Mouse (Mus musculus): ENCODE data around the gene Olfr214. TPM values are rescaled to one million over a fixed set of nuclear protein-coding genes. Genes with fewer than 3 reads are reported as not detected.
"Not testable (repeated sequence)": the region's sequence is repeated elsewhere in the genome, so short reads cannot be mapped to it uniquely, and the experiment has no call there.

Gene Olfr214
- total and polyA plus RNA-seq, 3 experiments: not detected

DNA sequence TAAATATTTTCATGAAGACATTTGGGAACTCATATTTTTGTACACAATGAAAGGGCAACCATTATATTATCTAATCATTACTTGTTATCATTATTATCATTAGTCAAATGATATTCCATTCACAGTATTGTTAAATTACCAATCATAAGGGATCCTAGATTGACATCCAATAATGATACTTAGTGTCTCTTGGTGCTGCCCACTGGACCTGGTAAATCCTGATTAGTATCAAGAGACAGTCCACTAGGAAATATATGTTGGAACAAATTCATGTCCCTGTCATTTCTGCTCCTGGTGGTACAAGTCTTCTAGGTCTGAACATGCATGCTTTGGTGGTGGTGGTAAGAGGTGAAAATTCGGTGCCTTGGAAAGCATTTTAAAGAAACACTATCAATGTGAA, 15.9 kb upstream of the Olfr214 start, which contains the start of gene Olfr213:
TSS of gene Olfr213 (plus strand) at position 301 of the 400 bp plus-strand sequence.
- H3K36me3 ChIP-seq (replicated peaks in 1 of 2; ENCODE audit: control insufficient read depth in 1 of 2, insufficient read depth in 1 of 2, low read length in 1 of 2): no peaks in the 10 kb centered on the region
- no peaks in the 10 kb centered on the region for H3K4me1 ChIP-seq (ENCODE audit: control insufficient read depth in 1 of 2, insufficient read depth in 2 of 2)
- no peaks in the 10 kb centered on the region for H3K79me2 ChIP-seq (replicated peaks; ENCODE audit: control insufficient read depth, extremely low read depth, insufficient read depth, poor library complexity, severe bottlenecking)
- H3K9ac ChIP-seq (ENCODE audit: insufficient read depth, low read depth): no peak within 1 kb of the TSS
- H3K9me3 ChIP-seq (replicated peaks; ENCODE audit: low read length): no peaks in the 10 kb centered on the region
- H3K4me2 ChIP-seq (ENCODE audit: insufficient read depth, low read depth, poor library complexity, severe bottlenecking): no peak within 1 kb of the TSS
- no peak for TF ChIP-seq TCF12 (IDR thresholded peaks at IDR 0.05; ENCODE audit: low read depth, low read length)
- TF ChIP-seq ETS1 (conservative IDR thresholded peaks at IDR 0.05; ENCODE audit: low read depth, low read length): no peak
- TF ChIP-seq RAD21 (IDR thresholded peaks at IDR 0.05; ENCODE audit: low read depth, low read length): no peak
- no peak for TF ChIP-seq MXI1 (IDR thresholded peaks at IDR 0.05; ENCODE audit: low read depth, low read length)
- no peak for TF ChIP-seq NRF1 (IDR thresholded peaks at IDR 0.05; ENCODE audit: low read depth, low read length)
- no peak for TF ChIP-seq NELFE (IDR thresholded peaks at IDR 0.05; ENCODE audit: low read depth, low read length)
- TF ChIP-seq CHD2 (IDR thresholded peaks at IDR 0.05; ENCODE audit: low read length): no peak
- no peak for TF ChIP-seq KAT2A (IDR thresholded peaks at IDR 0.05; ENCODE audit: insufficient replicate concordance, low read length)
- no peak for TF ChIP-seq MYC (IDR thresholded peaks at IDR 0.05; ENCODE audit: low read depth, low read length)
- no peak for TF ChIP-seq ZMIZ1 (IDR thresholded peaks at IDR 0.05; ENCODE audit: low read depth, low read length)
- TF ChIP-seq SMC3 (IDR thresholded peaks at IDR 0.05; ENCODE audit: low read depth, low read length): no peak
- no peak for TF ChIP-seq USF2 (conservative IDR thresholded peaks at IDR 0.05; ENCODE audit: low read depth, low read length)
- TF ChIP-seq MAFK (IDR thresholded peaks at IDR 0.05; ENCODE audit: insufficient replicate concordance, low read length): no peak
- no peak for TF ChIP-seq POLR2AphosphoS2 (IDR thresholded peaks at IDR 0.05; ENCODE audit: low read depth, low read length)
- TF ChIP-seq USF1 (IDR thresholded peaks at IDR 0.05; ENCODE audit: low read depth, low read length): no peak
- in situ Hi-C loops (cut with MboI; ENCODE audit: low pct_ligation_motif_present, low pct_unique_long_range_greater_than_20kb, low sequenced_read_pairs): no loop called here
- dilution Hi-C loops (cut with MboI; ENCODE audit: extremely low pct_ligation_motif_present, extremely low pct_unique_long_range_greater_than_20kb, low sequenced_read_pairs): no loop called here
- no peak for DNase-seq (ENCODE audit: extremely low read depth)
- peaks cover under 1% of the 10 kb centered on the region for H3K27me3 ChIP-seq (replicated peaks)
- no peak within 1 kb of the TSS for H3K4me3 ChIP-seq (replicated peaks in 1 of 3; ENCODE audit: low read depth in 2 of 3, low read length in 2 of 3, poor library complexity in 1 of 3)
- H3K27ac ChIP-seq (ENCODE audit: insufficient read depth, low read depth): no peak within 1 kb of the TSS

DNA sequence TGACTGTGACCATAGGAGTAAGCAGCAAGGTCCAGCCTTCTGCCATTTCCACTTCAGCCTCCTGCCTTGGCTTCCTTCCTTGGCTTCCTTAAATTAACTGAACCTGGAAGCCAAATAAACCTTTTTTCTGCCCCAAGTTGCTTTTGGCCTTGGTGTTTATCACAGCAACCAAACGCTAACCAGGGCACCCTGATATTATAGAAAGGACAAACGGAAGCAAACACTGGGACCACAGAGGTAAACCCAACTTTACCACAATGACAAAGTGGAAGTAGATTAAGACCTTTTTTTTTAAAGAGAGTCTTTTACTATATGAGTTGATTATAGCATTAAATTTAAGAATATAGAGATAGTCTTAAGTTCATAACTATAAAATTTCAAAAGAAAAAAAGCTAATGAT, 11.5 kb upstream of the Olfr214 start:
- in situ Hi-C loops (cut with MboI; ENCODE audit: low pct_ligation_motif_present, low pct_unique_long_range_greater_than_20kb, low sequenced_read_pairs) (no loop called here), dilution Hi-C loops (cut with MboI; ENCODE audit: extremely low pct_ligation_motif_present, extremely low pct_unique_long_range_greater_than_20kb, low sequenced_read_pairs) (no loop called here)
- DNase-seq (ENCODE audit: extremely low read depth): no peak
- H3K4me1 ChIP-seq (ENCODE audit: control insufficient read depth in 1 of 2, insufficient read depth in 2 of 2): no peaks in the 10 kb centered on the region
- TF ChIP-seq MAX (IDR thresholded peaks at IDR 0.05; ENCODE audit: low read length) (no peak), MAFK (IDR thresholded peaks at IDR 0.05; ENCODE audit: insufficient replicate concordance, low read length) (no peak), USF1 (IDR thresholded peaks at IDR 0.05; ENCODE audit: low read depth, low read length) (no peak), NELFE (IDR thresholded peaks at IDR 0.05; ENCODE audit: low read depth, low read length) (no peak), JUND (conservative IDR thresholded peaks at IDR 0.05; ENCODE audit: low read depth, low read length) (no peak), GABPA (IDR thresholded peaks at IDR 0.05; ENCODE audit: insufficient replicate concordance, low read depth, low read length) (no peak), SMC3 (IDR thresholded peaks at IDR 0.05; ENCODE audit: low read depth, low read length) (no peak), MEF2A (IDR thresholded peaks at IDR 0.05; ENCODE audit: borderline replicate concordance, low read depth, low read length) (no peak), TCF12 (IDR thresholded peaks at IDR 0.05; ENCODE audit: low read depth, low read length) (no peak), KAT2A (IDR thresholded peaks at IDR 0.05; ENCODE audit: insufficient replicate concordance, low read length) (no peak), E2F4 (IDR thresholded peaks at IDR 0.05; ENCODE audit: insufficient replicate concordance, low read depth, low read length) (no peak)
- peaks cover 22% of the 10 kb centered on the region for H3K27me3 ChIP-seq (replicated peaks)
- no peaks in the 10 kb centered on the region for H3K9me3 ChIP-seq (replicated peaks; ENCODE audit: low read length)
- no peaks in the 10 kb centered on the region for H3K79me2 ChIP-seq (replicated peaks; ENCODE audit: control insufficient read depth, extremely low read depth, insufficient read depth, poor library complexity, severe bottlenecking)
- no peak overlapping the region for H3K27ac ChIP-seq (ENCODE audit: insufficient read depth, low read depth)
- no peak overlapping the region for H3K4me2 ChIP-seq (ENCODE audit: insufficient read depth, low read depth, poor library complexity, severe bottlenecking)
- no peak overlapping the region for H3K9ac ChIP-seq (ENCODE audit: insufficient read depth, low read depth)
- H3K4me3 ChIP-seq (replicated peaks in 1 of 3; ENCODE audit: low read depth in 2 of 3, low read length in 2 of 3, poor library complexity in 1 of 3): no peak overlapping the region
- no peaks in the 10 kb centered on the region for H3K36me3 ChIP-seq (replicated peaks in 1 of 2; ENCODE audit: control insufficient read depth in 1 of 2, insufficient read depth in 1 of 2, low read length in 1 of 2)

DNA sequence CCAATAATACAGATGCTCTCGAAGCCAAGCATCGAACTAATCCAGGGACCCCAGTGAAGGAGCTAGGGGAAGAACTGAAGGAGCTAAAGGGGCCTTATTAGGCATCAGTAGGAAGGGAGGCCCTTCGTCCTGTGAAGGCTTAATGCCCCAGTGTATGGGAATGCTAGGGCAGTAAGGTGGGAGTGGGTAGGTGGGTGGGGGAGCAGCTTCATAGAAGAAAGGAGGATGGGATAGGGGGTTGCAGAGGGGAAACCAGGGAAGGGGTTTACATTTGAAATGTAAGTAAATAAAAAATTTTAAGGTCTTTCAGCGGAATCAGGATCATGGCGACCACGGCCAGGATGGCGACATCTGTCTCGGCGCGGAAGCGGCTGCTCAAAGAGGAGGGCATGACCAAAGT, 3.2 kb upstream of the Olfr214 start, which contains the start of gene Gm5580:
TSS of gene Gm5580 (plus strand) at position 301 of the 400 bp plus-strand sequence.
- in situ Hi-C loops (cut with MboI; ENCODE audit: low pct_ligation_motif_present, low pct_unique_long_range_greater_than_20kb, low sequenced_read_pairs): not testable (repeated sequence)

More for the DNA sequence above, 3.2 kb upstream of the Olfr214 start, which contains the start of gene Gm5580:
- DNase-seq (ENCODE audit: extremely low read depth); H3K36me3 ChIP-seq (replicated peaks in 1 of 2; ENCODE audit: control insufficient read depth in 1 of 2, insufficient read depth in 1 of 2, low read length in 1 of 2); dilution Hi-C loops (cut with MboI; ENCODE audit: extremely low pct_ligation_motif_present, extremely low pct_unique_long_range_greater_than_20kb, low sequenced_read_pairs); H3K9me3 ChIP-seq (replicated peaks; ENCODE audit: low read length); H3K27ac ChIP-seq (ENCODE audit: insufficient read depth, low read depth); H3K4me1 ChIP-seq (ENCODE audit: control insufficient read depth in 1 of 2, insufficient read depth in 2 of 2); H3K4me2 ChIP-seq (ENCODE audit: insufficient read depth, low read depth, poor library complexity, severe bottlenecking); H3K9ac ChIP-seq (ENCODE audit: insufficient read depth, low read depth); H3K79me2 ChIP-seq (replicated peaks; ENCODE audit: control insufficient read depth, extremely low read depth, insufficient read depth, poor library complexity, severe bottlenecking); H3K4me3 ChIP-seq (replicated peaks in 1 of 3; ENCODE audit: low read depth in 2 of 3, low read length in 2 of 3, poor library complexity in 1 of 3): not testable (repeated sequence)
- peaks cover 14% of the 10 kb centered on the region for H3K27me3 ChIP-seq (replicated peaks)
